Mouse (Mus musculus) kidney, postnatal 0 days (tissue): ENCODE measurements around the gene Stk11. TPM values are rescaled to one million over a fixed set of nuclear protein-coding genes. Genes with fewer than 3 reads are reported as not detected.

ENCODE experiments used
- ATAC-seq: fragments of 200-750 bp; cut with Nextera tagmentation; replicated peaks from 2 replicates; pipeline ENCODE4 v1.8.0; 2017; ENCODE audit warnings: low read depth, moderate number of reproducible peaks, moderate TSS enrichment, moderate library complexity; ENCODE audit not compliant: low FRiP score
- DNase-seq: peaks from one replicate; pipeline ENCODE4 v3.0.0-alpha.2; 2016; ENCODE audit warnings: low spot score
- H3K27ac ChIP-seq: fragments of 300-500 bp; sonication (generic); 2 replicates; pipeline ENCODE4 v1.5.1; 2014; ENCODE audit warnings: mild to moderate bottlenecking
- H3K27me3 ChIP-seq: fragments of 300-500 bp; sonication (generic); 2 replicates; pipeline ENCODE4 v1.6.1; 2014; ENCODE audit warnings: low read length, mixed read lengths; ENCODE audit not compliant: insufficient read depth
- H3K36me3 ChIP-seq: fragments of 300-500 bp; sonication (generic); 2 replicates; pipeline ENCODE4 v1.6.1; 2014; ENCODE audit warnings: low read length, mixed read lengths; ENCODE audit not compliant: insufficient read depth
- H3K4me1 ChIP-seq: fragments of 300-500 bp; sonication (generic); replicated peaks from 2 replicates; pipeline ENCODE4 v1.6.1; 2014; ENCODE audit warnings: antibody characterized with exemption, low read length, mixed read lengths; ENCODE audit not compliant: insufficient read depth
- H3K4me2 ChIP-seq: fragments of 300-500 bp; sonication (generic); 2 replicates; pipeline ENCODE4 v1.6.1; 2014; ENCODE audit warnings: mild to moderate bottlenecking, low read length, moderate library complexity, mixed read lengths
- H3K4me3 ChIP-seq: fragments of 300-500 bp; sonication (generic); replicated peaks from 2 replicates; pipeline ENCODE4 v1.5.1; 2014; ENCODE audit warnings: low read depth, low read length
- H3K9ac ChIP-seq: fragments of 300-500 bp; sonication (generic); 2 replicates; pipeline ENCODE4 v1.6.1; 2014; ENCODE audit warnings: low read depth, low read length
- H3K9me3 ChIP-seq: fragments of 300-500 bp; sonication (generic); replicated peaks from 2 replicates; pipeline ENCODE4 v1.6.1; 2016; ENCODE audit warnings: low read length, inconsistent platforms, mixed read lengths
- CTCF ChIP-seq: IDR thresholded peaks from 2 replicates; pipeline ENCODE4 v1.5.1; 2016; ENCODE audit warnings: antibody characterized with exemption, low read depth, mild to moderate bottlenecking, moderate library complexity
- WGBS: fragments of 180-500 bp; shearing (Covaris S2); extraction: QIAGEN DNeasy Blood & Tissue Kit; methylation state at CpG from one replicate; pipeline ENCODE4 v1.1.7; 2014; 5-methylcytosine and 5-hydroxymethylcytosine counted together
- polyA plus RNA-seq: library from polyadenylated mRNA; unstranded; fragments of >200 nt; fragmentation: Nextera tagmentation; extraction: Ambion mirVana; gene quantifications from 2 replicates; pipeline ENCODE4 v1.2.1, GENCODE M21; 2015

Stk11 gene
- polyA plus RNA-seq, 1 experiment from 2014 or later = 14.2 TPM

- no peaks in the 10 kb centered on the region for H3K9me3 ChIP-seq
- peak; percentile 30 for ATAC-seq
- H3K4me2 ChIP-seq = peak within 1 kb of the TSS; percentile 58
- H3K9ac ChIP-seq = peak within 1 kb of the TSS; percentile 77
- peak within 1 kb of the TSS; percentile 99 for H3K4me3 ChIP-seq
- peaks cover 32% of the 10 kb centered on the region for H3K36me3 ChIP-seq
- DNase-seq = peak; percentile 82
- 0% methylated on average over 37 of the region's 42 CpGs for WGBS
- peak within 1 kb of the TSS; percentile 100 for H3K27ac ChIP-seq
- peak; percentile 68 for TF ChIP-seq CTCF
- H3K4me1 ChIP-seq = peaks cover 23% of the 10 kb centered on the region
- no peaks in the 10 kb centered on the region for H3K27me3 ChIP-seq
Observed at GRCm38 (mm10) chr10:80147719-80148601, 32.4 kb downstream of the Stk11 start, which contains the start of gene Midn. Gene Midn (plus strand): TSS chr10:80148272.

DNA sequence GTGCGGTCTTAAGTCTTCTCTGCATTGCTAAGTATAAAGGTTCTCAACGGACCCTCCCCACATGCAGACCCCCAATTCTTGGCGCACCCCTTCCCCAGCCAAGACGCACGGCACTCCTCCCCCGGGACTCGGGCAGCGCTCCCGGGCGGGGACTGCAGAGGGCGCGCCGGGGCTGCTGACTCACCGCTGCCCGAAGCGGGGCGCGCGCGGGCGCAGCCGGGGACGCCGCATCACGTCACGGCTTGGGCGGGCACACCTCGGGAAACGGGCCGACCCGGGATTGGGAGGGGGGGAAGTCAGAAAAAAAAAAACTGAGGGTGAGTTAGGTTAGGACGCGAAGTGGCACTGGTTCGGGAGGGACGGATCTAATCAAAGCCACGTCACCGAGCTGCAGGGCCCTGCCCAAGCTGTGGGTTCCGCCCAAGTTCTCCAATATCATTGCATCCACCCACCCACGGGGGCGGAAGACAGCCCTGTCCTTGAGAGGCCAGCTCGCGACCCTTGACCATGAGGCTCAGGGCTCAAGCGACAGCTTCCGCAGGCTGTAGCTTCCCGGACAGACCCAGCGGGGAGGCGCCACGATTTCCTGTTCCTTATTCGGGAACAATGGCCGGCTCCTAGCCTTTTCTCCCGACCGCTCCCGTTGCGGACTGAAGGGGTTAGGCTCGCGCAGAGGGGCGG lies 33.1 kb downstream of the Stk11 start:
- Histone ChIP-seq H3K4me2 (peak overlapping the region; percentile 58), H3K9me3 (no peaks in the 10 kb centered on the region), H3K27ac (peak overlapping the region; percentile 100), H3K4me1 (peaks cover 31% of the 10 kb centered on the region; the same call in 1 of the 2 replicates), H3K36me3 (peaks cover 38% of the 10 kb centered on the region), H3K4me3 (peak overlapping the region; percentile 99), H3K9ac (peak overlapping the region; percentile 77), H3K27me3 (no peaks in the 10 kb centered on the region)
- ATAC-seq = peak; percentile 45
- TF ChIP-seq CTCF = peak; percentile 67
- WGBS = under 1% methylated on average over 57 of the region's 57 CpGs
- peak; percentile 95 for DNase-seq

DNA sequence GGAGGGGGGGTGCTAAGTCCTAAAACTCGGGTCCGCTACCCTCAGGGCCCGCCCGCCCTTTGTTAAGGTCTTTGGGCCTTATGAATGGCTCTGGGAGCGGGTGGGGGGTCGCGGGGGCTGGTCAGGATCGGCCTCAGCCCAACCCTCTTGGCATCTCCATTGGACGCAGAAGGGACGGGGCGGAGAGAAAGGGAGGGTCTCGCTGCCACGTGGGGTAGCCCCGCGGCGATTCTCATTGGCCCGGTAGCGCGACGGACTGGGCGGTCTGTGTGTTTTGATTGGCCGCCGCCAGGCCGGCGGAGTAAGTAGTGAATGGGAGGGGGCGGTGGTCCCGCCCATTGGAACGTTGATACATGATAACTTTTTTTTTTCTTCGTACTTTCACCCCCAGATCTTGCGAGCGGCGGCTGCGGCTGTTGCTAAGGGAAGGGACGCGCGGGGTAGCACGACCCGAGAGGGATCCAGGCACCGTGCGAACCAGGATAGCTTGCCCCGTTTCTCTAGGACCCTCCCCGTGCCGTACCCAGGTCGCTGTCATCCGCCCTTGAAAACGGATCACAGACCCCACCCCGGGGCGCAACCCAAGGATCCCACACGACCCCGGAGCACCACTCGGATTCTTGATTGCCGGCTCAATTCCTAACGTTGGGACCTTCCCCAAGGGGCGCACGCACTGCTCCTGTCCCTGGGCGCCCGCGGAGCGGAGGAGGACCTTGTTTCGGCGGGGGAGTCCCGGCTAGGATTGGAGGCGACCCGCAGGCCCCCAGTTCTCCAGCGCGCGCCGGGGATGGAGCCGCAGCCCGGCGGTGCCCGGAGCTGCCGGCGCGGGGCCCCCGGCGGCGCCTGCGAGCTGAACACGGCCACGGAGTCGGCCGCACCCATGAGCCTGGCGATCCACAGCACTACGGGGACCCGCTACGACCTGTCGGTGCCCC lies 34.0 kb downstream of the Stk11 start:
- no peaks in the 10 kb centered on the region for H3K27me3 ChIP-seq
- peak overlapping the region; percentile 98 for H3K9ac ChIP-seq
- peak; percentile 70 for ATAC-seq
- peak overlapping the region; percentile 99 for H3K4me3 ChIP-seq
- peak; percentile 99 for DNase-seq
- H3K27ac ChIP-seq = peak overlapping the region; percentile 100
- H3K9me3 ChIP-seq = no peaks in the 10 kb centered on the region
- H3K4me1 ChIP-seq = peaks cover 39% of the 10 kb centered on the region; the same call in 1 of the 2 replicates
- no peak for TF ChIP-seq CTCF
- peaks cover 38% of the 10 kb centered on the region for H3K36me3 ChIP-seq
- 1% methylated on average over 78 of the region's 88 CpGs for WGBS
- peak overlapping the region; percentile 69 for H3K4me2 ChIP-seq

DNA sequence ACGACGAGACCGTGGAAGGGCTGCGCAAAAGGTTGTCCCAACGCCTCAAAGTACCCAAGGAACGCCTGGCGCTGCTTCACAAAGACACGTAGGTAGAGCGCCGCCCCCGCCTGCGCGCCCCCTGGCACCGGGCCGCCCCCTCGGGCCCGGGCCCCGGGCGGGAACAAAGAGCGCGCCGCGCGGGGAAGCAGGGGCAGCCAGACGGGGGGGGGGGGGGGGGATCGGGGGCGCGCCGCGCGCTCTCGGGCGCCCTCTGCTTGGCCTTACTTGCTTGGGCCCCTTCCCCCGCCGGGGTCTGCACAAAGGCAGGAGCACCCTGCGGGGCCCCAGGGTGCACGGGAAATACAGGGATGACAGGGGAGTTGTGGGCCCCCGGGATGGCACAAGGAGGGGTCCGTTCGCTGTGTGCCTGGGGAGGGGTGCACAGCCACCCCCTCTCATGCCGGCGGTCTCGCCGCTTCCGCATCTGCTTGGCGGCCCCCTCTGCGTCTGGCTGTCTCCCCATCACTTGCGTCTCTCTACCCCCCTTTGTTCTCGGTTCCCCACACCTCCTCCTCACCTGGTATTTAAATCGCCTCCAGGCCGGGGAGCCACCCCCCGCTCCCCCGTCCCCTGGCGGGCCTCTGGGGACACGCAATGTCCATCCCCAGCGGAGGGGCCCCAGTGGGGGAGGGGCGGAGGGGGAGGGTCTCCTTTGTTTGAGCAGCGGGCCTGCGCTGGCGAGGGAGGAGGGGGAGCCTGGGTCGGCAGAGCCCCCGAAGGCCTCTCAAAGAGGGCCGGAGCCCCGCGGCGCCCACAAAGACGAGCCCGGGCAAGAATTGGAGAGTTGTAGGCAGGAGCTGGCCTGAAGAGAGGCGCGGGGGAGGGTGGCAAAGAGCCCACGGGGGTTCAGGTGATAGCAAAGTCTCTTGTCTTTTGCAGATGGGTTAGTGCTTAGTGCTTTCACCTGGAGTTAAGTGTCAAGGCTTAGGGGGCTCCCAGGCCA lies 34.9 kb downstream of the Stk11 start:
- DNase-seq (peak; percentile 66), ATAC-seq (no peak)
- 1% methylated on average over 55 of the region's 71 CpGs for WGBS
- H3K4me2 ChIP-seq = peak overlapping the region; percentile 69
- H3K4me1 ChIP-seq = peaks cover 48% of the 10 kb centered on the region
- H3K9ac ChIP-seq = peak overlapping the region; percentile 98
- TF ChIP-seq CTCF = no peak
- H3K27ac ChIP-seq = peak overlapping the region; percentile 100
- no peaks in the 10 kb centered on the region for H3K27me3 ChIP-seq
- no peaks in the 10 kb centered on the region for H3K9me3 ChIP-seq
- H3K36me3 ChIP-seq = peaks cover 39% of the 10 kb centered on the region
- peak overlapping the region; percentile 99 for H3K4me3 ChIP-seq
